Mouse (Mus musculus) liver, postnatal 0 days (tissue): ENCODE measurements at regions not wholly inside any gene's neighbourhood (a gene's known extent, or its start where the extent isn't known, plus 50 kb on each side); places are given as distances from the start of the nearest gene placed in this dataset.
"Not testable (repeated sequence)": the region's sequence is repeated elsewhere in the genome, so short reads cannot be mapped to it uniquely, and the experiment has no call there.

Source experiments
- ATAC-seq: fragments of 200-750 bp; cut with Nextera tagmentation; 2 replicates; pipeline ENCODE4 v1.8.0; 2017; ENCODE audit warnings: mild to moderate bottlenecking, moderate library complexity
- DNase-seq: peaks from one replicate; pipeline ENCODE4 v3.0.0-alpha.2; 2016
- H3K27ac ChIP-seq: fragments of 300-500 bp; sonication (generic); 2 replicates; pipeline ENCODE4 v1.5.1; 2014; ENCODE audit warnings: antibody characterized with exemption, moderate library complexity, mild to moderate bottlenecking, low read depth
- H3K27me3 ChIP-seq: fragments of 300-500 bp; sonication (generic); 2 replicates; pipeline ENCODE4 v1.6.1; 2014; ENCODE audit warnings: low read length, control low read depth, mixed read lengths; ENCODE audit not compliant: insufficient read depth
- H3K36me3 ChIP-seq: fragments of 300-500 bp; sonication (generic); replicated peaks from 2 replicates; pipeline ENCODE4 v1.6.1; 2014; ENCODE audit warnings: mild to moderate bottlenecking, control low read depth, low read length, moderate library complexity, mixed read lengths; ENCODE audit not compliant: insufficient read depth
- H3K4me1 ChIP-seq: fragments of 300-500 bp; sonication (generic); 2 replicates; pipeline ENCODE4 v1.6.1; 2014; ENCODE audit warnings: antibody characterized with exemption, mild to moderate bottlenecking, control low read depth; ENCODE audit not compliant: insufficient read depth
- H3K4me2 ChIP-seq: fragments of 300-500 bp; sonication (generic); 2 replicates; pipeline ENCODE4 v1.6.1; 2014; ENCODE audit warnings: low read depth, mild to moderate bottlenecking, low read length, moderate library complexity, mixed read lengths
- H3K4me3 ChIP-seq: fragments of 300-500 bp; sonication (generic); 2 replicates; pipeline ENCODE4 v1.5.1; 2014; ENCODE audit warnings: low read depth, low read length
- H3K9ac ChIP-seq: fragments of 300-500 bp; sonication (generic); replicated peaks from 2 replicates; pipeline ENCODE4 v1.6.1; 2014; ENCODE audit warnings: mild to moderate bottlenecking, moderate library complexity
- H3K9me3 ChIP-seq: fragments of 300-500 bp; sonication (generic); 2 replicates; pipeline ENCODE4 v1.6.1; 2016; ENCODE audit warnings: mild to moderate bottlenecking, control low read depth, low read length, mixed read lengths
- CTCF ChIP-seq: sonication (generic); IDR thresholded peaks from 2 replicates; pipeline ENCODE4 v1.5.1; 2016; ENCODE audit warnings: antibody characterized with exemption, low read depth
- EP300 ChIP-seq: IDR thresholded peaks from 2 replicates; pipeline ENCODE4 v1.6.1; 2016; ENCODE audit warnings: antibody characterized with exemption, low read depth, mild to moderate bottlenecking
- WGBS: fragments of 180-500 bp; shearing (Covaris S2); extraction: QIAGEN DNeasy Blood & Tissue Kit; methylation state at CpG from one replicate; pipeline ENCODE4 v1.1.7; 2014; ENCODE audit not compliant: insufficient replicate concordance; 5-methylcytosine and 5-hydroxymethylcytosine counted together

- not testable (repeated sequence) for H3K27ac ChIP-seq, H3K4me2 ChIP-seq, DNase-seq, H3K27me3 ChIP-seq, ATAC-seq, H3K4me3 ChIP-seq, H3K36me3 ChIP-seq, H3K9ac ChIP-seq, H3K9me3 ChIP-seq, H3K4me1 ChIP-seq
These were observed 670.2 kb upstream of the Chrm3 start for GRCm38 (mm10) chr13:11030874-11031273.

- WGBS: 57% methylated on average over 4 of the region's 4 CpGs
- no peak for ATAC-seq
- no peak for DNase-seq
- TF ChIP-seq EP300: no peak
- TF ChIP-seq CTCF: no peak
- H3K4me3 ChIP-seq: no peak overlapping the region
- H3K4me2 ChIP-seq: no peak overlapping the region
- no peak overlapping the region for H3K27ac ChIP-seq
- no peak overlapping the region for H3K9ac ChIP-seq
- no peaks in the 10 kb centered on the region for H3K9me3 ChIP-seq
- H3K27me3 ChIP-seq: no peaks in the 10 kb centered on the region
- H3K4me1 ChIP-seq: no peaks in the 10 kb centered on the region
- H3K36me3 ChIP-seq: no peaks in the 10 kb centered on the region
These were observed 669.7 kb upstream of the Chrm3 start for GRCm38 (mm10) chr13:11030381-11030780.

- TF ChIP-seq EP300 (no peak), CTCF (no peak)
- DNase-seq: no peak
- H3K4me2 ChIP-seq: no peak overlapping the region
- H3K36me3 ChIP-seq: no peaks in the 10 kb centered on the region
- H3K9me3 ChIP-seq: no peaks in the 10 kb centered on the region
- no peaks in the 10 kb centered on the region for H3K4me1 ChIP-seq
- no peaks in the 10 kb centered on the region for H3K27me3 ChIP-seq
- ATAC-seq: no peak
- no peak overlapping the region for H3K4me3 ChIP-seq
- no peak overlapping the region for H3K27ac ChIP-seq
- WGBS: 73% methylated on average over 3 of the region's 3 CpGs
- no peak overlapping the region for H3K9ac ChIP-seq
These were observed 665.3 kb upstream of the Chrm3 start for GRCm38 (mm10) chr13:11025918-11026317.

GRCm38 (mm10) chr13:11024441-11024840 lies 663.8 kb upstream of the Chrm3 start:
- WGBS: 78% methylated on average over 2 of the region's 2 CpGs
- no peak overlapping the region for H3K4me3 ChIP-seq
- TF ChIP-seq CTCF (no peak), EP300 (no peak)
- H3K9me3 ChIP-seq: no peaks in the 10 kb centered on the region
- H3K4me1 ChIP-seq: no peaks in the 10 kb centered on the region
- H3K4me2 ChIP-seq: no peak overlapping the region
- DNase-seq (no peak), ATAC-seq (no peak)
- no peaks in the 10 kb centered on the region for H3K36me3 ChIP-seq
- H3K27ac ChIP-seq: no peak overlapping the region
- no peaks in the 10 kb centered on the region for H3K27me3 ChIP-seq
- H3K9ac ChIP-seq: no peak overlapping the region

GRCm38 (mm10) chr13:11017584-11017983 lies 656.9 kb upstream of the Chrm3 start:
- H3K4me1 ChIP-seq: no peaks in the 10 kb centered on the region
- H3K9me3 ChIP-seq: no peaks in the 10 kb centered on the region
- no peak overlapping the region for H3K27ac ChIP-seq
- H3K27me3 ChIP-seq: no peaks in the 10 kb centered on the region
- H3K36me3 ChIP-seq: no peaks in the 10 kb centered on the region
- WGBS: 75% methylated on average over 7 of the region's 7 CpGs
- TF ChIP-seq EP300: no peak
- TF ChIP-seq CTCF: no peak
- DNase-seq (no peak), ATAC-seq (no peak)
- no peak overlapping the region for H3K9ac ChIP-seq
- H3K4me2 ChIP-seq: no peak overlapping the region
- H3K4me3 ChIP-seq: no peak overlapping the region

GRCm38 (mm10) chr13:11005374-11005773 lies 644.7 kb upstream of the Chrm3 start:
- Histone ChIP-seq H3K27ac (no peak overlapping the region), H3K27me3 (no peaks in the 10 kb centered on the region), H3K9me3 (no peaks in the 10 kb centered on the region), H3K36me3 (no peaks in the 10 kb centered on the region), H3K4me2 (no peak overlapping the region), H3K9ac (no peak overlapping the region), H3K4me1 (no peaks in the 10 kb centered on the region), H3K4me3 (no peak overlapping the region)
- TF ChIP-seq CTCF (no peak), EP300 (no peak)
- WGBS: 49% methylated on average over 4 of the region's 4 CpGs
- DNase-seq (no peak), ATAC-seq (no peak)

GRCm38 (mm10) chr13:10991151-10991550 lies 630.5 kb upstream of the Chrm3 start:
- WGBS: 74% methylated on average over 3 of the region's 3 CpGs
- no peaks in the 10 kb centered on the region for H3K27me3 ChIP-seq
- no peak overlapping the region for H3K9ac ChIP-seq
- H3K27ac ChIP-seq: no peak overlapping the region
- ATAC-seq: no peak
- no peaks in the 10 kb centered on the region for H3K36me3 ChIP-seq
- H3K9me3 ChIP-seq: no peaks in the 10 kb centered on the region
- no peak overlapping the region for H3K4me2 ChIP-seq
- H3K4me3 ChIP-seq: no peak overlapping the region
- DNase-seq: no peak
- TF ChIP-seq CTCF (no peak), EP300 (no peak)
- H3K4me1 ChIP-seq: no peaks in the 10 kb centered on the region
